Mouse (Mus musculus) lung, postnatal 0 days (tissue): ENCODE measurements around the gene Cntn4.

Source experiments
- CTCF ChIP-seq: IDR thresholded peaks from 2 replicates; pipeline ENCODE4 v1.5.1; 2016; ENCODE audit warnings: antibody characterized with exemption, mild to moderate bottlenecking
- EP300 ChIP-seq: IDR thresholded peaks from 2 replicates; pipeline ENCODE4 v1.6.1; 2016; ENCODE audit warnings: antibody characterized with exemption, mild to moderate bottlenecking, control low read depth

GRCm38 (mm10) chr6:105940591-105940990 is 263.1 kb downstream of the Cntn4 start:
- no peak for TF ChIP-seq EP300
- TF ChIP-seq CTCF: no peak
